Mouse (Mus musculus): Measurements from ENCODE around the gene Marc1. TPM values are rescaled to one million over a fixed set of nuclear protein-coding genes. Genes with fewer than 3 reads are reported as not detected.

The Marc1 gene
- 64.1 and 72.8 TPM in 2 replicates for polyA plus RNA-seq (2012; rRNA removed)

DNA sequence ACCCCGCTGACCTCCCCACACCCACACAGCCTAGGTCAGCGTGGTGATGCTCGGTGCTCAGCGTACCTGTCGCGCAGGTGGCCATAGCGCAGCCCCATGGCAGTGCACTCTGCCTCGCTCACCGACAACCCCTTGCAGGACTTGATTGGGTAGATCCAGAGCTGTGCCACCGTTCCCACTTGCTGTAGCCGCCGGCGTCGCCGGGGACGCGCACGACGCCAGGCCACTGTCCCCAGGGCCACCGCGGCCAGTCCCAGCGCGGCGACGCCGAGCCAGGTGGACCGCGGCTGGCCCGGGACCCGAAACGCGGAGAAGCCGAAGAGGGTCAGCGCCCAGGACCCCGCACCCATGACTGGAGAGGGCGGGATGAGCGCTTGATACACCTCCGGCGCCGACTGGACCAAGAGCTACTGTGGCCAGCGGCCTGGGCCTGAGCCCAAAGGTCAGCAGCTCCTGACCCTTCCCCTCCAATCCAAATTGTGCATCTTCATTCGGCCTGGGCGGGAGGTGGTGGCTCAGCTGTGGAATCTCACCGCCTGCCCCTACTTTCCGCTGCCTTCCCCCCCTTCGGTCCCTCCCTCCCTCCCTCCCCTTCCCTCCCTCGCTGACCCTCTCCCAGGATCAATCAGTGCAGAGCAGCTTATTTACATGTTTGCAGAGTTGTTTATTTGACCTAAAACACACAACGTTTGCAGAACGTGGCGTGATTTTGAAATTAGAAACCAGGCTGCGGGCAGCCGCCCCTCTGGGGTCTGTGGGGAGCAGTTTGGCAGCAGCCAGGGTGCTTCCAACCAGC is at the start of gene Marc1:
Gene Marc1 (minus strand): TSS at position 534 of the 796 bp plus-strand sequence.

DNA sequence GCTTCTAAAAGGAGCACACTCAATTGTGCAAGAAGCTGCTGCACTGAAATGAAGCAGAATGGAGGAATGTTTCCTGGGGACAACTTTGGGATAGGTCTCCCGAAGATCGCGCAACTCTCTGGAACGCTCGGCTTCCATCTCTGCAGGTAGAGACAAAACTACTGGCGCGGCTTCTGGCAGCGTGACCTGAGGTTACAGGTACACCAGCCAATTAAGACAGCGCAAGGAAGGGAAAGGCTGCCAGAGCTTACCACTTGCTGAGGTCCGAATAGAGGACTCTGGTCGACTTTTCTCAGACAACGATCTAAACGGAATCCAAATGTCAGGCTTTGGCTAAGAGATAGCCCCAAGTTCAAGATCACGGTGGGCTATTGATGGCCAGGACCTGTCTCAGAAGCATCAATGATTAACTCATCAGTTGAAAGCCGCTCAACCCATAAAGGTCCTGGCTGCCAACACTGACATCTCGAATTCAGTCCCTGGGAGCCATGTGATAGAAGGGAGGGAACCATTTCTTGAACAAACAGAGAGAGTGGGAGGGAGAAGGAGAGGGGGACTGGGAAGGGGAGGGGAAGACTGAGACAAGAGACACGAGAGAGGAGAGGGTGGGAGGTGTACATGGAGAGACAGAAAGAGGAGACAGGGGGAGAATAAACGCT is 35.1 kb upstream of the Marc1 start, which contains the start of gene Marc2:
Gene Marc2 (minus strand): TSS at position 360 of the 659 bp plus-strand sequence.

Other genes with a start within 250 kb of the Marc1 start
- gene Hlx, start 78.7 kb downstream of the Marc1 start, polyA plus RNA-seq (2012; rRNA removed): 4.1 and 5.3 TPM in 2 replicates
- 143 and 147 TPM in 2 replicates for gene Marc2, start 35.1 kb upstream of the Marc1 start, polyA plus RNA-seq (2012; rRNA removed)
- gene C130074G19Rik, start 71.9 kb upstream of the Marc1 start, polyA plus RNA-seq (2012; rRNA removed): 18.3 and 20.4 TPM in 2 replicates
- 0.81 and 0.90 TPM in 2 replicates for gene Mark1, start 188.3 kb upstream of the Marc1 start, polyA plus RNA-seq (2012; rRNA removed)

All from liver, embryonic 18 days (tissue).